In the genomic region with DNA sequence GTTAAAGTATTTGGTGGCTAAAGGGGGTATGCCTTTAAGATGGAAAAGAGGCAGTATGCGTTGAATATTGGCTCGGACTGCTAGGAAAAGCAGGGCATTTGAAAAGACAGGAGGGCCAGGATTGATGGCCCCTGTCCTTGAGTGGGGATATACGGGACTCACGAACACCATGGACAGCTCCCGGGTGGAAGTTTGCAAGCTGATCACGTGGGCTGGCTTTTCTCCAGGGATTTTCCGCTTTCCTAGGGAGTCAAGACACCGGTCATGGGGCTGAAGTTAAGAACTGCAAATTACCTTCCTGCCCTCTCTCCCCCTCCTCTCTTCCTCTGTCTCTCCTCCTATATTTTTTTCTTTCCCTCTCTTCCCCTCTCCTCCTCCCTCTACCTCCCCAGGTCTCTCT, we compare ENCODE assay signal across 9 mouse cellular contexts. TPM values are rescaled to one million over a fixed set of nuclear protein-coding genes. Genes with fewer than 3 reads are reported as not detected.
DNase-seq lines count a peak whose midpoint lies in the region; ATAC-seq and TF ChIP-seq lines count a peak whose summit lies in the region.
"Had no signal": no experiment of that assay in that cellular context is flagged by ENCODE, and none has a peak within 500 bp of the region (broad histone marks: within the 10 kb centered on the region; RNA-seq: fewer than 3 reads in every experiment).

No protein-coding gene starts in this region.

- H3K9ac ChIP-seq in midbrain, embryonic 11.5 days (ENCODE audit: low read length): no peak overlapping the region
- no peak overlapping the region for H3K9ac ChIP-seq in midbrain, embryonic 13.5 days (replicated peaks)
- no peak overlapping the region for H3K9ac ChIP-seq in liver, adult 2 months (ENCODE audit: low read depth, low read length)
- H3K9ac ChIP-seq: limb, embryonic 13.5 days had no signal

- no peaks in the 10 kb centered on the region for H3K4me1 ChIP-seq in midbrain, embryonic 11.5 days (ENCODE audit: control insufficient read depth, insufficient read depth, low read length)
- H3K4me1 ChIP-seq in midbrain, embryonic 13.5 days (replicated peaks): no peaks in the 10 kb centered on the region; the same call in 1 of the 2 replicates
- H3K4me1 ChIP-seq in liver, adult 2 months (ENCODE audit: control insufficient read depth, insufficient read depth, low read length): no peaks in the 10 kb centered on the region
- no peaks in the 10 kb centered on the region; the same call in 1 of the 2 replicates for H3K4me1 ChIP-seq in midbrain, embryonic 10.5 days
- H3K4me1 ChIP-seq: limb, embryonic 13.5 days had no signal

- H3K79me2 ChIP-seq in liver, adult 2 months (ENCODE audit: control insufficient read depth, insufficient read depth, low read length): no peaks in the 10 kb centered on the region

- H3K36me3 ChIP-seq in midbrain, embryonic 11.5 days (ENCODE audit: control insufficient read depth, insufficient read depth, low read length): no peaks in the 10 kb centered on the region
- H3K36me3 ChIP-seq in midbrain, embryonic 13.5 days: no peaks in the 10 kb centered on the region
- H3K36me3 ChIP-seq in liver, adult 2 months (ENCODE audit: control insufficient read depth, insufficient read depth, low read length): no peaks in the 10 kb centered on the region
- no peaks in the 10 kb centered on the region for H3K36me3 ChIP-seq in midbrain, embryonic 10.5 days
- H3K36me3 ChIP-seq: limb, embryonic 13.5 days had no signal

- WGBS in midbrain, embryonic 11.5 days: 13% methylated on average over 8 of the region's 8 CpGs
- 12% methylated on average over 8 of the region's 8 CpGs for WGBS in midbrain, embryonic 13.5 days
- 10% methylated on average over 8 of the region's 8 CpGs for WGBS in liver, adult 2 months
- WGBS in midbrain, embryonic 10.5 days: 17% methylated on average over 8 of the region's 8 CpGs

- DNase-seq in midbrain, embryonic 11.5 days (ENCODE audit: low spot score, missing footprints): peak; percentile 82
- DNase-seq in adrenal gland, adult 8-10 months: peak; percentile 71
- DNase-seq in gastrocnemius, adult 2 months: peak; percentile 70
- peak; percentile 50 for DNase-seq in liver, adult 2 months (ENCODE audit: extremely low read depth, low read depth, low spot score)
- peak; percentile 41 for DNase-seq in urinary bladder, postnatal 25 days (ENCODE audit: low spot score)
- no peak for DNase-seq in right cerebral cortex, postnatal 36 days (ENCODE audit: low spot score in 2 of 2)
- DNase-seq in midbrain, embryonic 10.5 days (ENCODE audit: low spot score): no peak

- no peaks in the 10 kb centered on the region for H3K9me3 ChIP-seq in midbrain, embryonic 11.5 days (ENCODE audit: control insufficient read depth, low read length)
- no peaks in the 10 kb centered on the region for H3K9me3 ChIP-seq in midbrain, embryonic 13.5 days
- no peaks in the 10 kb centered on the region for H3K9me3 ChIP-seq in midbrain, embryonic 10.5 days (replicated peaks)
- H3K9me3 ChIP-seq: limb, embryonic 13.5 days had no signal

- ATAC-seq in midbrain, embryonic 11.5 days (ENCODE audit: low FRiP score): no peak
- ATAC-seq in midbrain, embryonic 13.5 days: no peak

- TF ChIP-seq POLR2A in liver, adult 2 months (IDR thresholded peaks at IDR 0.05; ENCODE audit: extremely low read depth, insufficient read depth, low read length): no peak

- no peak overlapping the region for H3K27ac ChIP-seq in midbrain, embryonic 11.5 days (ENCODE audit: low read depth, low read length)
- H3K27ac ChIP-seq in midbrain, embryonic 13.5 days: no peak overlapping the region
- no peak overlapping the region for H3K27ac ChIP-seq in gastrocnemius, adult 2 months
- H3K27ac ChIP-seq in liver, adult 2 months (replicated peaks; ENCODE audit: insufficient read depth, low read depth, low read length): no peak overlapping the region
- H3K27ac ChIP-seq in midbrain, embryonic 10.5 days (replicated peaks): no peak overlapping the region
- H3K27ac ChIP-seq: limb, embryonic 13.5 days had no signal

- no peak for TF ChIP-seq CTCF in gastrocnemius, adult 2 months (IDR thresholded peaks at IDR 0.05)
- no peak for TF ChIP-seq CTCF in liver, adult 2 months (IDR thresholded peaks at IDR 0.05; ENCODE audit: low read depth, low read length)

- H3K4me2 ChIP-seq in midbrain, embryonic 11.5 days: no peak overlapping the region
- H3K4me2 ChIP-seq in midbrain, embryonic 13.5 days (replicated peaks): no peak overlapping the region
- H3K4me2 ChIP-seq: limb, embryonic 13.5 days had no signal

- intact Hi-C loops in gastrocnemius, adult 2 months (cut with DNase I): no loop called here

- no peak overlapping the region for H3K4me3 ChIP-seq in midbrain, embryonic 11.5 days (ENCODE audit: low read depth, low read length)
- no peak overlapping the region for H3K4me3 ChIP-seq in midbrain, embryonic 13.5 days (replicated peaks)
- no peak overlapping the region for H3K4me3 ChIP-seq in gastrocnemius, adult 2 months
- no peak overlapping the region for H3K4me3 ChIP-seq in liver, adult 2 months (ENCODE audit: insufficient read depth, low read depth, low read length)
- H3K4me3 ChIP-seq in midbrain, embryonic 10.5 days: no peak overlapping the region
- H3K4me3 ChIP-seq: limb, embryonic 13.5 days had no signal

- no peaks in the 10 kb centered on the region for H3K27me3 ChIP-seq in midbrain, embryonic 11.5 days (ENCODE audit: control insufficient read depth, insufficient read depth, low read length)
- no peaks in the 10 kb centered on the region for H3K27me3 ChIP-seq in midbrain, embryonic 13.5 days
- H3K27me3 ChIP-seq in liver, adult 2 months (ENCODE audit: control insufficient read depth, insufficient read depth, low read length): no peaks in the 10 kb centered on the region
- H3K27me3 ChIP-seq in midbrain, embryonic 10.5 days (ENCODE audit: low read depth, poor library complexity, severe bottlenecking): no peaks in the 10 kb centered on the region
- H3K27me3 ChIP-seq: limb, embryonic 13.5 days had no signal

RNA-seq across cellular contexts. Expression of a gene that starts 14.2 kb away (rescaled TPM):
- polyA plus RNA-seq in midbrain, embryonic 11.5 days (2014; fragmentation: Nextera tagmentation; extraction: Ambion mirVana): 5.0 and 5.8 TPM in 2 replicates
- polyA plus RNA-seq in midbrain, embryonic 13.5 days (2015; fragmentation: Nextera tagmentation; extraction: Ambion mirVana): 13.7 and 14.1 TPM in 2 replicates
- under 1 TPM; 0.14 to 0.17 (median 0.16) TPM for total RNA-seq in adrenal gland, adult 8-10 months (2022)
- not detected for total RNA-seq in gastrocnemius, adult 2 months (2021)
- 0.07 TPM in 1 of 2 replicates, not detected in the other for total RNA-seq in liver, adult 2 months (2014; rRNA removed)
- 0.05 TPM in 1 of 2 replicates, not detected in the other for polyA plus RNA-seq in liver, adult 2 months (2012; rRNA removed)
- polyA plus RNA-seq in midbrain, embryonic 10.5 days (2016; fragmentation: Nextera tagmentation; extraction: Ambion mirVana): 3.4 and 7.3 TPM in 2 replicates

Comparison
In these comparisons a context has a peak if more than half of its experiments do, and no peak if none do; other contexts are left out.
1. DNase-seq: peak in midbrain, embryonic 11.5 days (single experiment), adrenal gland, adult 8-10 months (single experiment), gastrocnemius, adult 2 months (single experiment), liver, adult 2 months (single experiment) and urinary bladder, postnatal 25 days (single experiment); none in right cerebral cortex, postnatal 36 days (0 of 2) and midbrain, embryonic 10.5 days (single experiment).